Mouse (Mus musculus) lung, adult 2 months (tissue): ENCODE data around the gene Ralb.

Experiments used
- CTCF ChIP-seq: fragments of 200-500 bp; IDR thresholded peaks from 2 replicates; pipeline ENCODE4 v1.5.1; 2011; ENCODE audit warnings: mild to moderate bottlenecking, low read length, control low read depth; ENCODE audit not compliant: insufficient read depth
- POLR2A ChIP-seq: fragments of 200-500 bp; IDR thresholded peaks from 2 replicates; pipeline ENCODE4 v1.6.1; 2011; ENCODE audit warnings: low read depth, mild to moderate bottlenecking, control low read depth, low read length, borderline replicate concordance; ENCODE audit errors: extremely low read depth

GRCm38 (mm10) chr1:119546490-119546889, 41.9 kb upstream of the Ralb start:
- TF ChIP-seq CTCF (no peak), POLR2A (no peak)
